Mouse (Mus musculus) G1E (cell line): Measurements from ENCODE around the gene Fcgr1. TPM values are rescaled to one million over a fixed set of nuclear protein-coding genes. Genes with fewer than 3 reads are reported as not detected.

Experiments
- ATAC-seq: 2 replicates; pipeline ENCODE4 v1.8.0; 2016; ENCODE audit warnings: mild to moderate bottlenecking; ENCODE audit not compliant: insufficient number of reproducible peaks, poor library complexity, low FRiP score, severe bottlenecking; ENCODE audit errors: extremely low read depth
- DNase-seq: peaks from one replicate; pipeline ENCODE4 v3.0.0; 2012; ENCODE audit warnings: low spot score
- H3K27me3 ChIP-seq: 2 replicates; pipeline ENCODE4 v1.6.1; 2012; ENCODE audit warnings: mild to moderate bottlenecking, low read length, inconsistent platforms; ENCODE audit not compliant: insufficient read depth
- H3K36me3 ChIP-seq: replicated peaks from 2 replicates; pipeline ENCODE3; 2012; ENCODE audit warnings: mild to moderate bottlenecking, inconsistent platforms
- H3K4me1 ChIP-seq: 2 replicates; pipeline ENCODE4 v1.6.1; 2012; ENCODE audit warnings: low read depth, low read length, inconsistent platforms, mixed read lengths; ENCODE audit not compliant: insufficient read depth
- H3K4me3 ChIP-seq: 2 replicates; pipeline ENCODE4 v1.5.1; 2012; ENCODE audit warnings: low read depth, mild to moderate bottlenecking, inconsistent platforms, low read length, moderate library complexity, mixed read lengths
- H3K9me3 ChIP-seq: replicated peaks from 2 replicates; pipeline ENCODE4 v1.6.1; 2012; ENCODE audit warnings: inconsistent platforms
- CTCF ChIP-seq: IDR thresholded peaks from 2 replicates; pipeline ENCODE4 v1.5.1; 2012; ENCODE audit warnings: low read depth, low read length, inconsistent platforms, mixed read lengths
- GATA1 ChIP-seq: IDR thresholded peaks from 2 replicates; pipeline ENCODE4 v1.6.1; 2012; ENCODE audit warnings: borderline replicate concordance, low read length, inconsistent platforms, mixed read lengths
- GATA2 ChIP-seq: IDR thresholded peaks from 2 replicates; pipeline ENCODE4 v1.6.1; 2012; ENCODE audit warnings: low read depth, low read length, inconsistent platforms, borderline replicate concordance
- POLR2AphosphoS5 ChIP-seq: IDR thresholded peaks from 2 replicates; pipeline ENCODE4 v1.6.1; 2012; ENCODE audit warnings: low read depth, low read length, inconsistent platforms; ENCODE audit not compliant: insufficient replicate concordance
- TAL1 ChIP-seq: conservative IDR thresholded peaks from 2 replicates; pipeline ENCODE4 v1.6.1; 2012; ENCODE audit warnings: low read depth, low read length, inconsistent platforms, mixed read lengths
- polyA plus RNA-seq: library from polyadenylated mRNA; stranded (reverse); fragments of >175 nt; gene quantifications from 2 replicates; pipeline ENCODE4 v1.2.3, GENCODE M21; 2012
- total RNA-seq, 2 experiments: library from RNA; stranded (forward) in 1 of 2; stranded (reverse) in 1 of 2; fragments of 200-1000 nt in 1 of 2; fragments of >200 nt in 1 of 2; fragmentation: Nextera tagmentation in 1 of 2; gene quantifications; 2 replicates each; pipeline ENCODE4 v1.2.3; 2014 to 2017

The Fcgr1 gene
- total and polyA plus RNA-seq, 3 experiments: 0.16 to 0.53 TPM; not detected in 1

DNA sequence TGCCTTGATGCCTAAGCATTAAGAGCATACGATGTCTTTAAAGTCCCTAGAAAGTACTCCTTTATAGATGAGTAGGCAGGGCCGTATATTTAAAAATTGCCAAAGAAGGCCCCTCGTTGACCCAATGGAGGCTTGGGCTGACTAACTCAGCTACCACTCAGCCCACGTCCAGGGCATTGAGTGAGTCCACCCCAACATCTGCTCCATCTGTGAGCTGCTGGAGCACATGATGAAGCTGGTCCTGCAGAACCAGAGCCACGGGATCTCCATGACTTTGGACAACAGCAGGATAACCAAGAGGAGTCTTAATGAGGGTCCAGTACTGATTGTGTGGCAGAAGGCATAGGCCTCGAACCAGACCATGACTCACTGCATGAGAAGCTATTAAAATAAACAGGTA is 43.5 kb upstream of the Fcgr1 start:
- H3K36me3 ChIP-seq: no peaks in the 10 kb centered on the region
- TF ChIP-seq CTCF: no peak
- no peak for TF ChIP-seq GATA2
- no peak for TF ChIP-seq GATA1
- TF ChIP-seq POLR2AphosphoS5: no peak
- no peak for TF ChIP-seq TAL1
- H3K4me3 ChIP-seq: no peak overlapping the region
- no peaks in the 10 kb centered on the region for H3K4me1 ChIP-seq
- DNase-seq (no peak), ATAC-seq (no peak)
- H3K27me3 ChIP-seq: peaks cover 5% of the 10 kb centered on the region; the same call in 1 of the 2 replicates
- H3K9me3 ChIP-seq: no peaks in the 10 kb centered on the region

- Histone ChIP-seq H3K4me1 (no peaks in the 10 kb centered on the region), H3K9me3 (no peaks in the 10 kb centered on the region), H3K36me3 (no peaks in the 10 kb centered on the region), H3K4me3 (no peak overlapping the region), H3K27me3 (peaks cover 5% of the 10 kb centered on the region; the same call in 1 of the 2 replicates)
- DNase-seq (no peak), ATAC-seq (no peak)
- TF ChIP-seq TAL1: no peak
- TF ChIP-seq CTCF: no peak
- TF ChIP-seq POLR2AphosphoS5: no peak
Measured at GRCm38 (mm10) chr3:96336636-96337035, 42.9 kb upstream of the Fcgr1 start.

DNA sequence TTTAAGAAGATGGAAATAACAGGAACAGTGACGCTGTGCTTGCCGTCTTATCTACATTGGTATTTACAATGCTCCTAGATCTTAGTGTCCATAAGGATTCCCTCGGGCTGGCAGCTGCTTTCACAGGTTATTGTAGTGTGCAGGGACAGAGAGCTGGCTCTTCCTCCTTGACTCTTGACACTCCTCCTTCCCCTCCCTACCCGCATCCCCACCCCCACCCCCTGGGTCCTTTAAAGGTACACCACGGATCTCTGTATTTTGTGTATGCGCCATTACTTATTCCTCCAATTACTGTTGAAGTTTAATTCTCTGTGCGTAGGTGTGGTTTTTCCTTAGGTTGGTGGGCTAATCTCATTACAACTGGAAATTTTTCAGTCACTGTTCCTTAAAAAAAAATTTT is 41.8 kb upstream of the Fcgr1 start:
- ATAC-seq: no peak
- no peak for DNase-seq
- Histone ChIP-seq H3K27me3 (peaks cover 8% of the 10 kb centered on the region; the same call in 1 of the 2 replicates), H3K36me3 (no peaks in the 10 kb centered on the region), H3K4me1 (no peaks in the 10 kb centered on the region; the same call in 1 of the 2 replicates), H3K4me3 (no peak overlapping the region), H3K9me3 (no peaks in the 10 kb centered on the region)
- TF ChIP-seq TAL1 (no peak), CTCF (no peak), GATA1 (no peak), GATA2 (no peak), POLR2AphosphoS5 (no peak)

- H3K9me3 ChIP-seq: no peaks in the 10 kb centered on the region
- H3K4me3 ChIP-seq: no peak overlapping the region
- TF ChIP-seq TAL1 (no peak), GATA2 (no peak), POLR2AphosphoS5 (no peak), GATA1 (no peak), CTCF (no peak)
- peaks cover 9% of the 10 kb centered on the region; the same call in 1 of the 2 replicates for H3K27me3 ChIP-seq
- peaks cover 1% of the 10 kb centered on the region; the same call in 1 of the 2 replicates for H3K4me1 ChIP-seq
- no peaks in the 10 kb centered on the region for H3K36me3 ChIP-seq
- no peak for ATAC-seq
- no peak for DNase-seq
Measured at GRCm38 (mm10) chr3:96335163-96335550, 41.4 kb upstream of the Fcgr1 start.

DNA sequence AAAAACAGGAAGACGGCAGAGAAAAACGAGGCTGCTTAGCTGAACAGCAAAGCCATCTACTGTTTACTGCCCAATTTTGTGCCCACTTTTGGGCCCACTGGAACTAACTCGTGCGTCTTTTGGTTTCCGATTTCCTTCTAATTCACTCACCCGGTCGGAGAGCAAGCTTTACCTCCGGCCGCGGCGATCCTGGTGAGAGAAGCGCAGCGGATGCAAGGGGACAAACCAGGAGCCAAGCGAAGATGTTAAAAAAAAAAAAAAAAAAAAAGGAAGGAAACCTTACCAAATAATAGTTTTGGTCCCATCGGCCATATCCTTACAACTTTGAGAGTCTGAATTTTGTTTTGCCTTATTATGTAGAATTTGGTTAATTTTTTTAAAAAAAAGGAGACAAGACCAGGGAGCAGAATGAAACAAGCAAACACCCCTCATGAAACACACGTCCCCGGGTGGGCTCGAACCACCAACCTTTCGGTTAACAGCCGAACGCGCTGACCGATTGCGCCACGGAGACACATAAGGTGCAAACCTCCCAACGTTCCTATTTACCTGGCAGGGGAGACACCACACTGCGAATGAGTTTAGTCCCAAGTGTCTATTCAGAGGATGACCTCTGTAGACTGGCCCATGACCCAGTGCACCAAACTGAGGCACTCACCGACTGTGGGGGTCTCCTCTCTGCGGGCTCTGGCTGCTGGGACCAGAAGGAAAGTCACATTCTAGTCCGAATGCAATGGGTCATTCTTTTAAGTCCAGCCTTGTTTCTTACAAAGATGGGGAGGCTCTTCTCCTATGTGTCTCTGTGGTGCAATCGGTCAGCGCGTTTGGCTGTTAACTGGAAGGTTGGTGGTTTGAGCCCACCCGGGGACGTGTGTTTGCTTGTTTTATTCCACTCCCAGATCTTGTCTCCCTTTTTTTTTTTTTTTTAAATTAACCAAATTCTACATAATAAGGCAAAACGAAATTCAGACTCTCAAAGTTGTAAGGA is 40.7 kb upstream of the Fcgr1 start:
- Histone ChIP-seq H3K36me3 (no peaks in the 10 kb centered on the region), H3K4me3 (no peak overlapping the region), H3K27me3 (peaks cover 9% of the 10 kb centered on the region; the same call in 1 of the 2 replicates), H3K9me3 (no peaks in the 10 kb centered on the region), H3K4me1 (peaks cover 2% of the 10 kb centered on the region; the same call in 1 of the 2 replicates)
- no peak for DNase-seq
- TF ChIP-seq POLR2AphosphoS5 (no peak), TAL1 (no peak), CTCF (no peak), GATA1 (no peak), GATA2 (no peak)
- no peak for ATAC-seq

DNA sequence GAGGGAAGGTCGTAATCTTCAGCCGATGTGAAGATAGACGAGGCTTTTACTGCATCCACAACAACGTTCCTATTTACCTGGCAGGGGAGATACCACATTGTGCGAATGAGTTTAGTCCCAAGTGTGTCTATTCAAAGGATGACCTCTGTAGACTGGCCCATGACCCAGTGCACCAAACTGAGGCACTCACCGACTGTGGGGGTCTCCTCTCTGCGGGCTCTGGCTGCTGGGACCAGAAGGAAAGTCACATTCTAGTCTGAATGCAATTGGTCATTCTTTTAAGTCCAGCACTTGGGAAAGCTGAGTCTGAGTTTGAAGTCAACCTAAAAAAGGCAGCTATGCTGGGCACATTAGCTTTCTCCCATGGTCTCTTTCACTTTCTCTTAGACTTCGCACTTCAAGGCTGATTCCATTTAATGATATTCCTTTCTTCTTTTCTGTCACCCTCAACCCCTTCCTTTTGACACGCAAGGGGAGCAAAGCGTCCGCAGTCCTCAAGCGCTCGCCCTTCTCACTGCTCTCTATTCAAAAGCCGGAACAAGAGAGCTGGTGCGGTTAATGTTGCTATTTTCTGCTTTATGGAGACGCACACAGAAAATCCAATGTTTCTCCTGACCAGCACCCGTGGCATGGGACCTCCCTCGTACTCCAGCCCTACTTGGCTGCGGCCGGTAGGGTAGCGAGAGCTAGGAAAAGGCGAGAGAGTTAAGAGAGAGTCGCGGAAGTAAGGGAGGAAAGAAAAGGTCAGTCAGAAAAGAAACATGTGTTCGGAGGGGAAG is 39.8 kb upstream of the Fcgr1 start:
- Histone ChIP-seq H3K4me1 (peaks cover 8% of the 10 kb centered on the region), H3K27me3 (peaks cover 9% of the 10 kb centered on the region; the same call in 1 of the 2 replicates), H3K9me3 (no peaks in the 10 kb centered on the region), H3K36me3 (no peaks in the 10 kb centered on the region), H3K4me3 (no peak overlapping the region)
- no peak for ATAC-seq
- DNase-seq: no peak
- TF ChIP-seq TAL1 (no peak), GATA2 (no peak), CTCF (no peak), POLR2AphosphoS5 (no peak), GATA1 (no peak)
